Mouse (Mus musculus) adrenal gland, postnatal 4 days (tissue): ENCODE data around the gene Tnfrsf12a. TPM values are rescaled to one million over a fixed set of nuclear protein-coding genes. Genes with fewer than 3 reads are reported as not detected.

Experiments used
- DNase-seq, 2 experiments: peaks; one replicate each; pipeline ENCODE4 v3.0.0; 2021 to 2022; ENCODE audit warnings: low spot score in 2 of 2, mixed read lengths in 2 of 2
- long read RNA-seq, 2 experiments: library from polyadenylated mRNA; stranded (forward); transcript quantifications; one replicate each; pipeline ENCODE4 v2.0.0; 2021
- total RNA-seq, 2 experiments: library from RNA; stranded (reverse); gene quantifications; 2 replicates each; pipeline ENCODE4 v1.2.3; 2021

Tnfrsf12a gene
- total RNA-seq: 10 to 100 TPM; 53.2 to 53.8 TPM
- long read RNA-seq, experiment 1, transcript Tnfrsf12a-201 (4 exons, 984 nt): major isoform, 38 of 42 reads
- long read RNA-seq, experiment 1, partial matches to known transcripts: 1 of 42 reads
- long read RNA-seq, experiment 1, other reads (novel, unspliced or antisense): 3 of 42 reads
- long read RNA-seq, experiment 2, transcript Tnfrsf12a-201 (4 exons, 984 nt): major isoform, 33 of 36 reads
- long read RNA-seq, experiment 2, partial matches to known transcripts: 2 of 36 reads
- long read RNA-seq, experiment 2, other reads (novel, unspliced or antisense): 1 of 36 reads

GRCm38 (mm10) chr17:23677236-23677679 is at the start of gene Tnfrsf12a:
Gene Tnfrsf12a (minus strand): TSS chr17:23677468.
- peak; percentile 62 to 75 for DNase-seq

GRCm38 (mm10) chr17:23726758-23727142 is 49.5 kb upstream of the Tnfrsf12a start:
- DNase-seq: peak in 1 of 2 experiments; percentile 75

GRCm38 (mm10) chr17:23725999-23726757 is 48.9 kb upstream of the Tnfrsf12a start, which contains the start of gene Pkmyt1:
Gene Pkmyt1 (plus strand): TSS chr17:23726336.
- DNase-seq: peak; percentile 89 to 93

GRCm38 (mm10) chr17:23725477-23725876 is 48.2 kb upstream of the Tnfrsf12a start:
- DNase-seq: no peak

GRCm38 (mm10) chr17:23722376-23723125 is 45.3 kb upstream of the Tnfrsf12a start, which contains the start of gene 1520401A03Rik:
Gene 1520401A03Rik (minus strand): TSS chr17:23722783.
- no peak for DNase-seq

GRCm38 (mm10) chr17:23721886-23722285 is 44.6 kb upstream of the Tnfrsf12a start:
- DNase-seq: no peak

GRCm38 (mm10) chr17:23719455-23719854 is 42.2 kb upstream of the Tnfrsf12a start:
- no peak for DNase-seq

GRCm38 (mm10) chr17:23717003-23717402 is 39.7 kb upstream of the Tnfrsf12a start:
- no peak for DNase-seq

- peak; percentile 53 to 58 for DNase-seq
Observed at GRCm38 (mm10) chr17:23706212-23706611, 28.9 kb upstream of the Tnfrsf12a start.

GRCm38 (mm10) chr17:23705525-23706104 is 28.3 kb upstream of the Tnfrsf12a start:
- DNase-seq: no peak

- no peak for DNase-seq
Observed at GRCm38 (mm10) chr17:23704741-23705140, 27.5 kb upstream of the Tnfrsf12a start.

- DNase-seq: no peak
Observed at GRCm38 (mm10) chr17:23703301-23703700, 26.0 kb upstream of the Tnfrsf12a start.

- DNase-seq: peak; percentile 70 to 73
Observed at GRCm38 (mm10) chr17:23700079-23700478, 22.8 kb upstream of the Tnfrsf12a start.

- no peak for DNase-seq
Observed at GRCm38 (mm10) chr17:23699131-23700077, 22.1 kb upstream of the Tnfrsf12a start.

- no peak for DNase-seq
Observed at GRCm38 (mm10) chr17:23695801-23696200, 18.5 kb upstream of the Tnfrsf12a start.

GRCm38 (mm10) chr17:23694491-23694890 is 17.2 kb upstream of the Tnfrsf12a start:
- no peak for DNase-seq

- DNase-seq: no peak
Observed at GRCm38 (mm10) chr17:23683856-23684672, 6.8 kb upstream of the Tnfrsf12a start, which contains the start of gene Cldn9. Gene Cldn9 (minus strand): TSS chr17:23684026.

- no peak for DNase-seq
Observed at GRCm38 (mm10) chr17:23683226-23683625, 6.0 kb upstream of the Tnfrsf12a start.

GRCm38 (mm10) chr17:23682530-23682929 is 5.3 kb upstream of the Tnfrsf12a start:
- no peak for DNase-seq
